Comparison of ENCODE assay signal across 16 mouse cellular contexts in the genomic region with DNA sequence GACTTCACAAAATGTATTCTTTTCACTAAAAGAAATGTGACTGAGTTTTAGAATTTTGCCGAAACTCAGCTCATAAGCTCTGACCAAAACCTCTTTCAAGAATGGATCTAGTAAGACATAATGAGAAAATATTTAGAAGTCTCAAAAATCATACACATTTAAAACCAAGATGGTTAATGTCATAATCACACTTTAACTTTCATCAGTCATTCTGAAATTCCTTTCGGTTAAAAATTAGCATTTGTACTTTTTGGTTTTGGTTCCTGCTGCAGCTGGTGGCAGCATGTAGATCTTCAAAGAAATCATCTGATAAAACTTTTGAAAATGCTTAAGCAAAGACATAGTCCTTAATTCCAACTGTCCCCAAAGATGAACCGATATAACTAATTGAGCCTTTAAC.
"Had no signal": no experiment of that assay in that cellular context is flagged by ENCODE, and none has a peak within 500 bp of the region (broad histone marks: within the 10 kb centered on the region; RNA-seq: fewer than 3 reads in every experiment).

No protein-coding gene starts in this region.

- H3K4me3 ChIP-seq: neural tube, embryonic 13.5 days; neural tube, embryonic 15.5 days; stomach, embryonic 15.5 days had no signal

- H3K9me3 ChIP-seq: neural tube, embryonic 13.5 days; neural tube, embryonic 15.5 days; stomach, embryonic 15.5 days had no signal

- DNase-seq: retina, postnatal 1 day; right cerebral cortex, adult 18-20 months; right cerebral cortex, postnatal 14 days; right cerebral cortex, postnatal 25 days; right cerebral cortex, postnatal 4 days; spleen, adult 18-20 months; thymus, adult 18-20 months; thymus, adult 2 months; thymus, postnatal 14 days; thymus, postnatal 25 days; thymus, postnatal 36 days; thymus, postnatal 4 days had no signal

- H3K4me1 ChIP-seq: neural tube, embryonic 13.5 days; neural tube, embryonic 15.5 days; stomach, embryonic 15.5 days had no signal

- H3K4me2 ChIP-seq: neural tube, embryonic 13.5 days; neural tube, embryonic 15.5 days; stomach, embryonic 15.5 days had no signal

- H3K27ac ChIP-seq: neural tube, embryonic 13.5 days; neural tube, embryonic 15.5 days; stomach, embryonic 15.5 days; stomach, postnatal 0 days had no signal

- H3K27me3 ChIP-seq: neural tube, embryonic 13.5 days; neural tube, embryonic 15.5 days; stomach, embryonic 15.5 days had no signal

- H3K9ac ChIP-seq: neural tube, embryonic 13.5 days; neural tube, embryonic 15.5 days; stomach, embryonic 15.5 days had no signal

- H3K36me3 ChIP-seq: neural tube, embryonic 13.5 days; neural tube, embryonic 15.5 days; stomach, embryonic 15.5 days had no signal
